Mouse (Mus musculus): ENCODE data around the gene Nrarp.

DNA sequence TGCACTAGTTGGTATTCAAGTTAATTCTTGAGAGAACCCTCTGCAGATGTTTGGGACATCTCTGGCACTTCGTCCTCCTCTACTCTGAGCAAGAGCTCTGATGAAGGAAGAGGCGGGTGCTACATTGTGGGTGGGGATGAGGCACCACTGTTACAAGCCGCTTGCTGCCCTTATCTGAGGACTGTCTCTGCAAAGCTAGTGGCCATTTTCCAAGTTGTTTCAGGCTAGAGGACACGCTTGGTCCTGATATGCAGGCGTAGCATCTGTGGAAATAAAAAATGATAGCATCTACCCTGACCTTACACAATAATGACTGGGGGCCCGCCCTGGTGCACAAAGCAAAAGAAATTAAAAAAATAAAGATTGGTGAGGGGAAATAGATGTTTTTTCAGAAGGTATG lies 42.7 kb upstream of the Nrarp start:
- TF ChIP-seq EP300 (IDR thresholded peaks at IDR 0.05), result no peak
- no peak for TF ChIP-seq CTCF (IDR thresholded peaks at IDR 0.05)
